Mouse (Mus musculus) stomach, embryonic 14.5 days (tissue): ENCODE measurements around the gene Abtb2. TPM values are rescaled to one million over a fixed set of nuclear protein-coding genes. Genes with fewer than 3 reads are reported as not detected.

Source experiments
- ATAC-seq: fragments of 200-750 bp; cut with Nextera tagmentation; 2 replicates; pipeline ENCODE4 v1.8.0; 2017; ENCODE audit warnings: low read depth, moderate TSS enrichment; ENCODE audit not compliant: insufficient number of reproducible peaks, insufficient read depth, low FRiP score
- H3K27ac ChIP-seq: fragments of 300-500 bp; sonication (generic); 2 replicates; pipeline ENCODE4 v1.5.1; 2014; ENCODE audit warnings: mild to moderate bottlenecking, low read length, moderate library complexity, mixed read lengths
- H3K27me3 ChIP-seq: fragments of 300-500 bp; sonication (generic); 2 replicates; pipeline ENCODE4 v1.6.1; 2014; ENCODE audit warnings: low read length, control low read depth, mixed read lengths; ENCODE audit not compliant: control insufficient read depth, insufficient read depth
- H3K36me3 ChIP-seq: fragments of 300-500 bp; sonication (generic); 2 replicates; pipeline ENCODE4 v1.6.1; 2014; ENCODE audit warnings: mild to moderate bottlenecking, control low read depth, low read length, moderate library complexity, mixed read lengths; ENCODE audit not compliant: control insufficient read depth, insufficient read depth
- H3K4me1 ChIP-seq: fragments of 300-500 bp; sonication (generic); 2 replicates; pipeline ENCODE4 v1.6.1; 2014; ENCODE audit warnings: low read length, control low read depth, mixed read lengths; ENCODE audit not compliant: control insufficient read depth, insufficient read depth
- H3K4me2 ChIP-seq: fragments of 300-500 bp; sonication (generic); replicated peaks from 2 replicates; pipeline ENCODE4 v1.6.1; 2014; ENCODE audit warnings: low read depth, low read length, control low read depth
- H3K4me3 ChIP-seq: fragments of 300-500 bp; sonication (generic); 2 replicates; pipeline ENCODE4 v1.5.1; 2014; ENCODE audit warnings: low read depth, low read length, control low read depth
- H3K9ac ChIP-seq: fragments of 300-500 bp; sonication (generic); replicated peaks from 2 replicates; pipeline ENCODE4 v1.6.1; 2014; ENCODE audit warnings: low read depth, mild to moderate bottlenecking, control low read depth, low read length, moderate library complexity, mixed read lengths
- H3K9me3 ChIP-seq: fragments of 300-500 bp; sonication (generic); 2 replicates; pipeline ENCODE4 v1.6.1; 2016; ENCODE audit warnings: low read depth, low read length, control low read depth; ENCODE audit not compliant: control insufficient read depth
- WGBS: fragments of 180-500 bp; shearing (Covaris S2); extraction: QIAGEN DNeasy Blood & Tissue Kit; methylation state at CpG from one replicate; pipeline ENCODE4 v1.1.7; 2014; 5-methylcytosine and 5-hydroxymethylcytosine counted together
- polyA plus RNA-seq: library from polyadenylated mRNA; unstranded; fragments of >200 nt; fragmentation: Nextera tagmentation; extraction: Ambion mirVana; gene quantifications from 2 replicates; pipeline ENCODE4 v1.2.1, GENCODE M21; 2014

Gene Abtb2
- polyA plus RNA-seq, 1 experiment from 2014 or later: 4.4 TPM

GRCm38 (mm10) chr2:103610831-103611535, 44.9 kb downstream of the Abtb2 start:
- no peaks in the 10 kb centered on the region for H3K36me3 ChIP-seq
- H3K4me1 ChIP-seq: no peaks in the 10 kb centered on the region
- H3K9me3 ChIP-seq: no peaks in the 10 kb centered on the region
- H3K27me3 ChIP-seq: no peaks in the 10 kb centered on the region
- no peak overlapping the region for H3K27ac ChIP-seq
- no peak overlapping the region for H3K9ac ChIP-seq
- no peak overlapping the region for H3K4me3 ChIP-seq
- no peak for ATAC-seq
- no peak overlapping the region for H3K4me2 ChIP-seq
- WGBS: 84% methylated on average over 8 of the region's 8 CpGs

GRCm38 (mm10) chr2:103613865-103614264, 47.8 kb downstream of the Abtb2 start:
- H3K27ac ChIP-seq: no peak overlapping the region
- H3K27me3 ChIP-seq: no peaks in the 10 kb centered on the region
- no peak for ATAC-seq
- no peak overlapping the region for H3K9ac ChIP-seq
- no peaks in the 10 kb centered on the region for H3K36me3 ChIP-seq
- no peaks in the 10 kb centered on the region for H3K9me3 ChIP-seq
- no peaks in the 10 kb centered on the region for H3K4me1 ChIP-seq
- no peak overlapping the region for H3K4me2 ChIP-seq
- 63% methylated on average over 3 of the region's 3 CpGs for WGBS
- no peak overlapping the region for H3K4me3 ChIP-seq

- no peaks in the 10 kb centered on the region for H3K27me3 ChIP-seq
- H3K4me2 ChIP-seq: no peak overlapping the region
- no peak for ATAC-seq
- no peaks in the 10 kb centered on the region for H3K36me3 ChIP-seq
- no peaks in the 10 kb centered on the region for H3K9me3 ChIP-seq
- no peak overlapping the region for H3K9ac ChIP-seq
- no peaks in the 10 kb centered on the region for H3K4me1 ChIP-seq
- no peak overlapping the region for H3K4me3 ChIP-seq
- WGBS: 88% methylated on average over 5 of the region's 5 CpGs
- H3K27ac ChIP-seq: no peak overlapping the region
These were observed 48.9 kb downstream of the Abtb2 start for GRCm38 (mm10) chr2:103615028-103615427.

- Histone ChIP-seq H3K27me3 (no peaks in the 10 kb centered on the region), H3K9ac (no peak overlapping the region), H3K4me2 (no peak overlapping the region), H3K4me3 (no peak overlapping the region), H3K36me3 (no peaks in the 10 kb centered on the region), H3K4me1 (no peaks in the 10 kb centered on the region), H3K9me3 (no peaks in the 10 kb centered on the region), H3K27ac (no peak overlapping the region)
- ATAC-seq: no peak
These were observed 52.3 kb downstream of the Abtb2 start for GRCm38 (mm10) chr2:103618407-103618806.

- no peak for ATAC-seq
- Histone ChIP-seq H3K4me2 (no peak overlapping the region), H3K4me3 (no peak overlapping the region), H3K4me1 (peaks cover 7% of the 10 kb centered on the region; the same call in 1 of the 2 replicates), H3K36me3 (no peaks in the 10 kb centered on the region), H3K27me3 (no peaks in the 10 kb centered on the region), H3K9ac (no peak overlapping the region), H3K27ac (no peak overlapping the region), H3K9me3 (no peaks in the 10 kb centered on the region)
- 31% methylated on average over 4 of the region's 4 CpGs for WGBS
These were observed 56.8 kb downstream of the Abtb2 start for GRCm38 (mm10) chr2:103622950-103623349.

GRCm38 (mm10) chr2:103625349-103625932, 59.3 kb downstream of the Abtb2 start:
- Histone ChIP-seq H3K4me2 (no peak overlapping the region), H3K27ac (no peak overlapping the region), H3K4me1 (peaks cover 11% of the 10 kb centered on the region), H3K4me3 (no peak overlapping the region), H3K27me3 (no peaks in the 10 kb centered on the region), H3K36me3 (no peaks in the 10 kb centered on the region), H3K9me3 (no peaks in the 10 kb centered on the region), H3K9ac (no peak overlapping the region)
- no peak for ATAC-seq
- 21% methylated on average over 7 of the region's 7 CpGs for WGBS

- Histone ChIP-seq H3K9ac (no peak overlapping the region), H3K4me2 (no peak overlapping the region), H3K9me3 (no peaks in the 10 kb centered on the region), H3K36me3 (no peaks in the 10 kb centered on the region), H3K4me3 (no peak overlapping the region), H3K27me3 (no peaks in the 10 kb centered on the region), H3K4me1 (peaks cover 19% of the 10 kb centered on the region), H3K27ac (no peak overlapping the region)
- ATAC-seq: no peak
- 77% methylated on average over 7 of the region's 7 CpGs for WGBS
These were observed 61.0 kb downstream of the Abtb2 start for GRCm38 (mm10) chr2:103627101-103627500.

- H3K9ac ChIP-seq: no peak overlapping the region
- WGBS: 57% methylated on average over 5 of the region's 5 CpGs
- H3K27ac ChIP-seq: no peak overlapping the region
- no peaks in the 10 kb centered on the region for H3K27me3 ChIP-seq
- H3K4me1 ChIP-seq: peaks cover 19% of the 10 kb centered on the region
- no peak for ATAC-seq
- H3K9me3 ChIP-seq: no peaks in the 10 kb centered on the region
- no peaks in the 10 kb centered on the region for H3K36me3 ChIP-seq
- no peak overlapping the region for H3K4me3 ChIP-seq
- no peak overlapping the region for H3K4me2 ChIP-seq
These were observed 63.8 kb downstream of the Abtb2 start for GRCm38 (mm10) chr2:103629956-103630355.
